Mouse (Mus musculus): ENCODE data around the gene Msi2. TPM values are rescaled to one million over a fixed set of nuclear protein-coding genes. Genes with fewer than 3 reads are reported as not detected.

Msi2 gene
- polyA plus RNA-seq, 1 experiment from 2014 or later: 17.9 TPM

DNA sequence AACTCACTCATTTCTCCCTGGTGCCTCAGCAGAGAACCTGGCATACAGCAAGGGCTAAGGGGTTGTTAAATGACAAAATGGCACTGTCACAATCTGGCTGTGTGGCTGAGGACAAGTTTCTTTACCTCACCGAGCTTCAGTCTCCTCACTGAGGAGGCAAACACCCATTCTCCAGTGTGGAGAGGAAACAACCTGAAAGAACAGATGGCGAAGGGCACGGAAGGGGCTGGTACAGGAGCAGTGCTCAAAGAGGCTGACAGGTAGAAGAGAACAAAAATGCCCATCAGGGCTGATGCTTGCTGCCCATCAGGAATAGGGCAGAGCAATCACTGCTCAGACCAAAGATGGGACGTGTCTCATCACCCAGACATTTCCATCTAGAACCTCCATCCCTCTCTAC, 208.8 kb downstream of the Msi2 start:
- Histone ChIP-seq H3K4me2 (replicated peaks; ENCODE audit: low read depth, low read length) (no peak overlapping the region), H3K9ac (replicated peaks; ENCODE audit: low read depth, low read length) (no peak overlapping the region), H3K36me3 (ENCODE audit: control insufficient read depth, insufficient read depth, low read length) (no peaks in the 10 kb centered on the region), H3K9me3 (ENCODE audit: control insufficient read depth, low read depth, low read length) (no peaks in the 10 kb centered on the region), H3K27me3 (ENCODE audit: control insufficient read depth, insufficient read depth, low read length) (no peaks in the 10 kb centered on the region), H3K4me1 (ENCODE audit: control insufficient read depth, insufficient read depth, low read length) (no peaks in the 10 kb centered on the region), H3K4me3 (ENCODE audit: low read depth, low read length) (no peak overlapping the region), H3K27ac (ENCODE audit: low read length) (no peak overlapping the region)
- WGBS: 83% methylated on average over 4 of the region's 4 CpGs
- ATAC-seq (ENCODE audit: insufficient number of reproducible peaks, insufficient read depth, low FRiP score, low read depth): no peak

DNA sequence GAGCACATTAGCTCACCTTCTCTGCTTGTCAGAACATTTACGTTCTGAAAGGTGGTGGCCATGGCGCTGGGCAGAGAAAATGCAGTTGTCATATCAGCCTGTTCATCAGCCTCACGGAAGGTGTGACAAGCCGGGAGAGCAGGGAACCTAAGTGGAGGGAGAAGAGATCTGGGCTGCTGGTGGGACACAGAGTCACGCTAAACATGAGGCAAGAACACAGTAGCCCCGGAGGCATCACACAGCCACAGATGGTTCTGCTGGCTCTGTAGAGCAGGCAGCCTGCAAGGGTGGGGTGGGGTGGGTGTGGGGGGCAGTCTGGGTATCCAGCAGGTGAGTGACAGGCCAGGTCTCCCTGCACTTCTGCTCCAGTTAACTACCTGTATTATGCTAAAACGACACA, 210.2 kb downstream of the Msi2 start:
- Histone ChIP-seq H3K36me3 (ENCODE audit: control insufficient read depth, insufficient read depth, low read length) (no peaks in the 10 kb centered on the region), H3K4me2 (replicated peaks; ENCODE audit: low read depth, low read length) (no peak overlapping the region), H3K9ac (replicated peaks; ENCODE audit: low read depth, low read length) (no peak overlapping the region), H3K4me1 (ENCODE audit: control insufficient read depth, insufficient read depth, low read length) (no peaks in the 10 kb centered on the region), H3K9me3 (ENCODE audit: control insufficient read depth, low read depth, low read length) (no peaks in the 10 kb centered on the region), H3K4me3 (ENCODE audit: low read depth, low read length) (no peak overlapping the region), H3K27ac (ENCODE audit: low read length) (no peak overlapping the region), H3K27me3 (ENCODE audit: control insufficient read depth, insufficient read depth, low read length) (no peaks in the 10 kb centered on the region)
- WGBS: 69% methylated on average over 7 of the region's 7 CpGs
- no peak for ATAC-seq (ENCODE audit: insufficient number of reproducible peaks, insufficient read depth, low FRiP score, low read depth)

GRCm38 (mm10) chr11:88506544-88507419, 211.5 kb downstream of the Msi2 start:
- Histone ChIP-seq H3K4me1 (ENCODE audit: control insufficient read depth, insufficient read depth, low read length) (no peaks in the 10 kb centered on the region), H3K4me2 (replicated peaks; ENCODE audit: low read depth, low read length) (no peak overlapping the region), H3K27ac (ENCODE audit: low read length) (no peak overlapping the region), H3K9ac (replicated peaks; ENCODE audit: low read depth, low read length) (no peak overlapping the region), H3K27me3 (ENCODE audit: control insufficient read depth, insufficient read depth, low read length) (no peaks in the 10 kb centered on the region), H3K9me3 (ENCODE audit: control insufficient read depth, low read depth, low read length) (no peaks in the 10 kb centered on the region), H3K36me3 (ENCODE audit: control insufficient read depth, insufficient read depth, low read length) (no peaks in the 10 kb centered on the region), H3K4me3 (ENCODE audit: low read depth, low read length) (no peak overlapping the region)
- 42% methylated on average over 5 of the region's 5 CpGs for WGBS
- ATAC-seq (ENCODE audit: insufficient number of reproducible peaks, insufficient read depth, low FRiP score, low read depth): no peak

DNA sequence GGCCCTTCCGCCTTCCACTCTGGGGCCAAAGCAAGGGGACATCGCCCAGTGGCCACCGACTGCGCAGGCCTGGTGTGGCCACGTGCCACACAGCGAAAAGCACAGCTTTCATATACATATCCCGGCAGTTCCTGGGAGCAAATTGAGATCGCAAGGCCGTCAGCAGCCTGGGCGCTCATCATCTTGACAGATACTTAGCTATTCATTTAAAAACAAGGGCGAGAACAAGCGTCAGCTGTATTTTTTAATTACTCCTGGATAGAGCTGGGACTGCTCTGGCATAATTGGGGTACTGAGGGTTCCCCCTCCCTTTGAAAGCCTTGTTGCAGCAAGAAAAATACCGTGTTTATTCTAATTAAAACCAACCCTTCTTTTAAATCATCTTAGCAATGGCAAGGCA, 212.2 kb downstream of the Msi2 start:
- ATAC-seq (ENCODE audit: insufficient number of reproducible peaks, insufficient read depth, low FRiP score, low read depth): no peak
- Histone ChIP-seq H3K4me1 (ENCODE audit: control insufficient read depth, insufficient read depth, low read length) (no peaks in the 10 kb centered on the region), H3K9me3 (ENCODE audit: control insufficient read depth, low read depth, low read length) (no peaks in the 10 kb centered on the region), H3K27me3 (ENCODE audit: control insufficient read depth, insufficient read depth, low read length) (no peaks in the 10 kb centered on the region), H3K4me3 (ENCODE audit: low read depth, low read length) (no peak overlapping the region), H3K4me2 (replicated peaks; ENCODE audit: low read depth, low read length) (no peak overlapping the region), H3K9ac (replicated peaks; ENCODE audit: low read depth, low read length) (no peak overlapping the region), H3K27ac (ENCODE audit: low read length) (no peak overlapping the region), H3K36me3 (ENCODE audit: control insufficient read depth, insufficient read depth, low read length) (no peaks in the 10 kb centered on the region)
- WGBS: 84% methylated on average over 13 of the region's 13 CpGs

GRCm38 (mm10) chr11:88502566-88502965, 215.7 kb downstream of the Msi2 start:
- 82% methylated on average over 6 of the region's 6 CpGs for WGBS
- Histone ChIP-seq H3K36me3 (ENCODE audit: control insufficient read depth, insufficient read depth, low read length) (no peaks in the 10 kb centered on the region), H3K27me3 (ENCODE audit: control insufficient read depth, insufficient read depth, low read length) (no peaks in the 10 kb centered on the region), H3K4me2 (replicated peaks; ENCODE audit: low read depth, low read length) (no peak overlapping the region), H3K9ac (replicated peaks; ENCODE audit: low read depth, low read length) (no peak overlapping the region), H3K4me1 (ENCODE audit: control insufficient read depth, insufficient read depth, low read length) (0 out of 2 replicates have a peak, but pooled peaks cover 2% of the 10 kb centered on the region), H3K4me3 (ENCODE audit: low read depth, low read length) (no peak overlapping the region), H3K9me3 (ENCODE audit: control insufficient read depth, low read depth, low read length) (no peaks in the 10 kb centered on the region), H3K27ac (ENCODE audit: low read length) (no peak overlapping the region)
- ATAC-seq (ENCODE audit: insufficient number of reproducible peaks, insufficient read depth, low FRiP score, low read depth): no peak

DNA sequence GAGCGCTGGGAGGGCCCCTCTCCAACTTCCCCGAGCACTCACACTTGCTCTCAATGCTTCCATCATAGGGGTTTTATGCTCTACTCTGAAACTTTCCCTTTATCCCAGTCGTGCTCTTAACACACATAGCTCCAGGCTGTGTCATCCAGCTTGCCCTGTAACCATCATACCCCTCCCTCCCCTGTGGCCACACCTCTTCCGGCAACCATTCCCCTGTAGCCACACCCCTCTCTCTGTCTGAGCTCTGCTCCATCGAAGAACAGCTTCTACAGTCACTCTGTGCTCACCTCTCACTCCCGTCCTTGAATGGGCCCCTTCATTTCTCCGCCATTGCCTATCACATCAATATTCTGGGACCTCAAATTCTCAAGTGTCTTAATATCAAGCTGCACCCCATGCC, 219.8 kb downstream of the Msi2 start:
- Histone ChIP-seq H3K27me3 (ENCODE audit: control insufficient read depth, insufficient read depth, low read length) (no peaks in the 10 kb centered on the region), H3K4me1 (ENCODE audit: control insufficient read depth, insufficient read depth, low read length) (0 out of 2 replicates have a peak, but pooled peaks cover 2% of the 10 kb centered on the region), H3K27ac (ENCODE audit: low read length) (no peak overlapping the region), H3K4me3 (ENCODE audit: low read depth, low read length) (no peak overlapping the region), H3K9me3 (ENCODE audit: control insufficient read depth, low read depth, low read length) (no peaks in the 10 kb centered on the region), H3K36me3 (ENCODE audit: control insufficient read depth, insufficient read depth, low read length) (no peaks in the 10 kb centered on the region), H3K9ac (replicated peaks; ENCODE audit: low read depth, low read length) (no peak overlapping the region), H3K4me2 (replicated peaks; ENCODE audit: low read depth, low read length) (no peak overlapping the region)
- ATAC-seq (ENCODE audit: insufficient number of reproducible peaks, insufficient read depth, low FRiP score, low read depth): no peak; the same call in 1 of the 2 replicates
- 62% methylated on average over 7 of the region's 7 CpGs for WGBS

DNA sequence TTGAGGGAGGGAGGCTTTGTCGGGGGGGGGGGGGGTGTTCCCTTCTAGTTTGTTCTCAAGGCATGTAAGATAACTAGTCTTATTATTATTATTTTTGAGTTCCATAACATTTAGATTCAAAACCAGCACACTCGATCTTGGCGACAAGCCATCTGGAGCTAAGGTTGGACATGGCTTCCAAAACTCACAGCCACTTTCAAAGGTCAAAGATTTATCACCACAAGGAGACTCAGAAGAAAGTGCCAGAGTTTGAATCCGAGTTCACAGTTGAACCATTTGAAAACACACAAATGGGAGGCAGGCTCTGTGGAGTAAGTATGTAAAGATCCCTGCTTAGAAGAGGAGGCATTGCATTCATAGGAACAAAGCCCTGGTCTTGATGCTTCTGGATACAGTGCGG, 221.9 kb downstream of the Msi2 start:
- no peak overlapping the region for H3K27ac ChIP-seq (ENCODE audit: low read length)
- H3K27me3 ChIP-seq (ENCODE audit: control insufficient read depth, insufficient read depth, low read length): no peaks in the 10 kb centered on the region
- no peak overlapping the region for H3K4me3 ChIP-seq (ENCODE audit: low read depth, low read length)
- H3K4me1 ChIP-seq (ENCODE audit: control insufficient read depth, insufficient read depth, low read length): 0 out of 2 replicates have a peak, but pooled peaks cover 2% of the 10 kb centered on the region
- H3K36me3 ChIP-seq (ENCODE audit: control insufficient read depth, insufficient read depth, low read length): no peaks in the 10 kb centered on the region
- ATAC-seq (ENCODE audit: insufficient number of reproducible peaks, insufficient read depth, low FRiP score, low read depth): no peak
- H3K9me3 ChIP-seq (ENCODE audit: control insufficient read depth, low read depth, low read length): no peaks in the 10 kb centered on the region
- H3K4me2 ChIP-seq (replicated peaks; ENCODE audit: low read depth, low read length): no peak overlapping the region
- H3K9ac ChIP-seq (replicated peaks; ENCODE audit: low read depth, low read length): no peak overlapping the region
- 80% methylated on average over 5 of the region's 5 CpGs for WGBS

- H3K27ac ChIP-seq (ENCODE audit: low read length): no peak overlapping the region
- H3K27me3 ChIP-seq (ENCODE audit: control insufficient read depth, insufficient read depth, low read length): no peaks in the 10 kb centered on the region
- H3K4me3 ChIP-seq (ENCODE audit: low read depth, low read length): no peak overlapping the region
- H3K9ac ChIP-seq (replicated peaks; ENCODE audit: low read depth, low read length): no peak overlapping the region
- 83% methylated on average over 5 of the region's 5 CpGs for WGBS
- no peaks in the 10 kb centered on the region for H3K9me3 ChIP-seq (ENCODE audit: control insufficient read depth, low read depth, low read length)
- 0 out of 2 replicates have a peak, but pooled peaks cover 2% of the 10 kb centered on the region for H3K4me1 ChIP-seq (ENCODE audit: control insufficient read depth, insufficient read depth, low read length)
- no peaks in the 10 kb centered on the region for H3K36me3 ChIP-seq (ENCODE audit: control insufficient read depth, insufficient read depth, low read length)
- ATAC-seq (ENCODE audit: insufficient number of reproducible peaks, insufficient read depth, low FRiP score, low read depth): no peak
- no peak overlapping the region for H3K4me2 ChIP-seq (replicated peaks; ENCODE audit: low read depth, low read length)
Observed at GRCm38 (mm10) chr11:88495759-88496158, 222.6 kb downstream of the Msi2 start.

All from stomach, embryonic 14.5 days (tissue).